ENCODE assay signal across 22 mouse cellular contexts in the genomic region with DNA sequence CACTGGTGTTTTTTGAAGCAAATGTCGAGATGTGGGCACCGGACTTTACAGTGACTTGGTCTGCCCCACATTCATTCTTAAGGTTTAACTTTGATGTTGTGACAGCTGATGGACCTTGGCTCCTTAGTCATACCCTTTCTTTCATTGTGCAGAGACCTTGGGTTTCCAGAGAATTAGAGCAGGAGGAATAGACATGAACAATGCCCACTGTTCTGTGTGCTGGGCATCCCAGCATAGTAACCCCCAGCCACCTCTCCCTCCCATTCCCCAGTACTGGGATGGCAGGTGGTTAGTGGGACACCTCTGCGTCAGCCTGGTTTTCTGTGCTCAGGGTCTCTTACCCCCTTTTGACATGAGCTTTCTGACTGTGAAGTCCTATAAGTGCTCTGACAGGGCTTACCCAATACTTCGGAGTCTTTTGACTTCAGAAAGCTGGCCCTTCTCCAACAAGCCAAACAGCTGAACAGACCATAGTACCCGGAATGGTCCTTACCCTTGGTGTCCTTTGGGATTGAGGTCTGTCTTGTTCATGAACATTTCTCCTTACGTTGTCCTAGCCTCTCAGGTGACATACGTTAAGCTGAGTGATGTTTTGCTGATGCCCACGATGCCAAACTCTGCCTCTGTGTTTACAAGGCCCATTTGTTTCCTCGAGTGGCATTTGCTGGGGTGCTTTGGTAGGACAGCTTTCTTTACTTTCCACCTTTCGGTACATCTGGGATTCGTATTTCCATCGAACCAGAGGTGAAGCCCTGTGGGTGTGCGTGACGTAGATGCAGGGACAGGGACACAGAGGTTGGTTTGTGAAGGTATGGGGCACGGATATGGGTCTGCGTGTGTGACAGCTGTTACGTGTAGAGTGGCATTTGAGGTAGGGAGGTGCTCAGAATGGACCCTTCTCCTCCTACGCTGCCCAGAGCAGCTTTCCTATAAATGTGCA. TPM values are rescaled to one million over a fixed set of nuclear protein-coding genes. Genes with fewer than 3 reads are reported as not detected.
DNase-seq lines count a peak whose midpoint lies in the region; ATAC-seq and TF ChIP-seq lines count a peak whose summit lies in the region.
"Had no signal": no experiment of that assay in that cellular context is flagged by ENCODE, and none has a peak within 500 bp of the region (broad histone marks: within the 10 kb centered on the region; RNA-seq: fewer than 3 reads in every experiment).

No protein-coding gene starts in this region.

- H3K27me3 ChIP-seq in heart, embryonic 10.5 days (ENCODE audit: insufficient read depth, poor library complexity, severe bottlenecking), result no peaks in the 10 kb centered on the region
- no peaks in the 10 kb centered on the region for H3K27me3 ChIP-seq in lung, embryonic 14.5 days (ENCODE audit: insufficient read depth, low read length)
- no peaks in the 10 kb centered on the region for H3K27me3 ChIP-seq in lung, embryonic 16.5 days (ENCODE audit: control insufficient read depth, insufficient read depth, low read depth, low read length)
- H3K27me3 ChIP-seq: hindbrain, embryonic 15.5 days; limb, embryonic 12.5 days; midbrain, embryonic 13.5 days had no signal

- H3K4me3 ChIP-seq in heart, embryonic 10.5 days, result no peak overlapping the region
- no peak overlapping the region for H3K4me3 ChIP-seq in lung, embryonic 14.5 days (ENCODE audit: low read depth, low read length)
- no peak overlapping the region for H3K4me3 ChIP-seq in lung, embryonic 16.5 days (ENCODE audit: low read length)
- H3K4me3 ChIP-seq: hindbrain, embryonic 15.5 days; limb, embryonic 12.5 days; midbrain, embryonic 13.5 days had no signal

- ATAC-seq in lung, embryonic 14.5 days (ENCODE audit: insufficient read depth), result no peak
- ATAC-seq in lung, embryonic 16.5 days (ENCODE audit: low read depth), result no peak
- ATAC-seq: forebrain, postnatal 0 days; intestine, embryonic 16.5 days; liver, postnatal 0 days; midbrain, embryonic 13.5 days had no signal

- H3K9me3 ChIP-seq in heart, embryonic 10.5 days, result no peaks in the 10 kb centered on the region
- no peaks in the 10 kb centered on the region for H3K9me3 ChIP-seq in lung, embryonic 14.5 days (ENCODE audit: low read depth, low read length)
- no peaks in the 10 kb centered on the region for H3K9me3 ChIP-seq in lung, embryonic 16.5 days (ENCODE audit: control insufficient read depth, low read length)
- H3K9me3 ChIP-seq: hindbrain, embryonic 15.5 days; limb, embryonic 12.5 days; midbrain, embryonic 13.5 days had no signal

- no peak overlapping the region for H3K9ac ChIP-seq in lung, embryonic 14.5 days
- no peak overlapping the region for H3K9ac ChIP-seq in lung, embryonic 16.5 days (ENCODE audit: low read length)
- H3K9ac ChIP-seq: forebrain, postnatal 0 days; hindbrain, embryonic 15.5 days; limb, embryonic 12.5 days; liver, postnatal 0 days; midbrain, embryonic 13.5 days had no signal

- H3K4me2 ChIP-seq in lung, embryonic 14.5 days, result no peak overlapping the region
- no peak overlapping the region for H3K4me2 ChIP-seq in lung, embryonic 16.5 days (ENCODE audit: low read depth, low read length)
- H3K4me2 ChIP-seq: hindbrain, embryonic 15.5 days; limb, embryonic 12.5 days; liver, embryonic 11.5 days; midbrain, embryonic 13.5 days had no signal

- intact Hi-C loops in heart, postnatal 14 days (cut with DNase I), result no loop called here

- peak overlapping the region; percentile 91 for H3K27ac ChIP-seq in heart, embryonic 10.5 days
- H3K27ac ChIP-seq in lung, embryonic 14.5 days (ENCODE audit: low read depth), result 0 out of 2 replicates have a peak overlapping the region, but pooled peaks have one; percentile 10
- 0 out of 2 replicates have a peak overlapping the region, but pooled peaks have one; percentile 44 for H3K27ac ChIP-seq in lung, embryonic 16.5 days (ENCODE audit: low read length)
- H3K27ac ChIP-seq: hindbrain, embryonic 15.5 days; midbrain, embryonic 13.5 days had no signal

- TF ChIP-seq CTCF in lung, embryonic 14.5 days (IDR thresholded peaks at IDR 0.05; ENCODE audit: low read depth), result no peak

- peaks cover 87% of the 10 kb centered on the region for H3K4me1 ChIP-seq in heart, embryonic 10.5 days
- H3K4me1 ChIP-seq in lung, embryonic 14.5 days (ENCODE audit: insufficient read depth), result peaks cover 72% of the 10 kb centered on the region
- peaks cover 84% of the 10 kb centered on the region for H3K4me1 ChIP-seq in lung, embryonic 16.5 days (replicated peaks; ENCODE audit: control insufficient read depth, insufficient read depth, low read length)

- no peaks in the 10 kb centered on the region for H3K36me3 ChIP-seq in heart, embryonic 10.5 days
- H3K36me3 ChIP-seq in lung, embryonic 14.5 days (ENCODE audit: insufficient read depth), result no peaks in the 10 kb centered on the region
- H3K36me3 ChIP-seq in lung, embryonic 16.5 days (ENCODE audit: control insufficient read depth, insufficient read depth, low read length), result no peaks in the 10 kb centered on the region
- H3K36me3 ChIP-seq: hindbrain, embryonic 15.5 days; midbrain, embryonic 13.5 days had no signal

- 89% methylated on average over 18 of the region's 18 CpGs for WGBS in heart, embryonic 10.5 days
- WGBS in lung, embryonic 14.5 days, result 72% methylated on average over 18 of the region's 18 CpGs
- 69% methylated on average over 18 of the region's 18 CpGs for WGBS in lung, embryonic 16.5 days

- peak; percentile 72 for DNase-seq in adrenal gland, adult 2 months
- DNase-seq in adrenal gland, postnatal 25 days, result no peak
- DNase-seq in heart, embryonic 10.5 days (ENCODE audit: low spot score), result no peak
- no peak for DNase-seq in heart, postnatal 14 days
- DNase-seq in lung, embryonic 14.5 days, result peak; percentile 57
- no peak for DNase-seq in lung, postnatal 10 days
- no peak for DNase-seq in right cerebral cortex, postnatal 36 days (ENCODE audit: low spot score in 2 of 2)
- DNase-seq: cerebellum, adult 9-10 months; forebrain, postnatal 0 days; gastrocnemius, postnatal 36 days; heart, postnatal 10 days; kidney, postnatal 36 days; layer of hippocampus, postnatal 36 days; liver, postnatal 0 days; right cerebral cortex, postnatal 25 days; thymus, postnatal 25 days had no signal

RNA-seq across cellular contexts. Expression of gene Sh3bp4, which starts 35.9 kb away (rescaled TPM):
- 10 to 100 TPM; 16.4 to 21.3 TPM for total RNA-seq in adrenal gland, adult 2 months (2021)
- 11.8 and 13.7 TPM in 2 replicates for polyA plus RNA-seq in adrenal gland, adult 2 months (2012; rRNA removed)
- total RNA-seq in adrenal gland, postnatal 25 days (2021), result 12.1 and 14.1 TPM in 2 replicates
- 23.4 and 28.3 TPM in 2 replicates for polyA plus RNA-seq in heart, embryonic 10.5 days (2016; fragmentation: Nextera tagmentation; extraction: Ambion mirVana)
- total RNA-seq in heart, postnatal 14 days (2021), result 10 to 100 TPM; 15.5 to 17.1 TPM
- polyA plus RNA-seq in lung, embryonic 14.5 days (2014; fragmentation: Nextera tagmentation; extraction: Ambion mirVana), result 25.5 and 26.2 TPM in 2 replicates
- 26.4 and 27.8 TPM in 2 replicates for polyA plus RNA-seq in lung, embryonic 16.5 days (2015; fragmentation: Nextera tagmentation; extraction: Ambion mirVana)

Comparison
In these comparisons a context has a peak if more than half of its experiments do, and no peak if none do; other contexts are left out.
1. DNase-seq: peak in adrenal gland, adult 2 months (single experiment) and lung, embryonic 14.5 days (single experiment); none in adrenal gland, postnatal 25 days (single experiment), heart, embryonic 10.5 days (single experiment), heart, postnatal 14 days (0 of 2), lung, postnatal 10 days (single experiment) and right cerebral cortex, postnatal 36 days (0 of 2).
2. H3K27ac ChIP-seq: peak in every context shown above with its lines; median percentile 91 in heart, embryonic 10.5 days; 44 in lung, embryonic 16.5 days; 10 in lung, embryonic 14.5 days.